Mouse (Mus musculus) E14TG2a.4 (cell line): ENCODE results near the gene 9530068E07Rik.

Source experiments
- CTCF ChIP-seq: conservative IDR thresholded peaks from 2 replicates; pipeline ENCODE4 v1.5.1; 2014; ENCODE audit warnings: low read length
- NANOG ChIP-seq: IDR thresholded peaks from 2 replicates; pipeline ENCODE4 v1.6.1; 2014; ENCODE audit warnings: borderline replicate concordance, low read length, mixed read lengths
- POU5F1 ChIP-seq: IDR thresholded peaks from 2 replicates; pipeline ENCODE4 v1.6.1; 2014; ENCODE audit warnings: low read length, borderline replicate concordance

DNA sequence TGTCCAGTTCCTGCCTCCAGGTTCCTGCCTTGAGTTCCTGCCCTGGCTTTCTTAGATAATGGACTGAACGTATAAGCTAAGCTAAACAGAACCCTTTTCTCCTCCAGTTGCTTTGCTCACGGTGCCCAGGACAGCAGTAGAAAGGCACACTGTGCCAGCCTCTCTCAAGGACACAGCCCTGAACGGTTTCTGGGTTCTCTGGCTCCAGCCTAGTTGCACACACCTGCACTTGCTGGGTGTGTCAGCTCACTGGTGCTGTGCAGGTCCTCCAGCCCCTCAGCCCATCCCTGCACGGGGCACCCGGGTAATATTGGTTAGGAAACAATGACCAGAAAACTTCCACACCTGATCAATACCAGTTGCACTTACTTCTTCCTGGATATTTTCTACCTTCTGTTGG, 35.9 kb downstream of the 9530068E07Rik start:
- TF ChIP-seq CTCF (no peak), NANOG (no peak), POU5F1 (no peak)
